In genomic region chr10:52742671-52743379, GRCm38 (mm10) we compare ENCODE assay signal across 10 mouse cellular contexts. TPM values are rescaled to one million over a fixed set of nuclear protein-coding genes. Genes with fewer than 3 reads are reported as not detected.
DNase-seq lines count a peak whose midpoint lies in the region; ATAC-seq lines count a peak whose summit lies in the region.
"Had no signal": no experiment of that assay in that cellular context is flagged by ENCODE, and none has a peak within 500 bp of the region (broad histone marks: within the 10 kb centered on the region; RNA-seq: fewer than 3 reads in every experiment).

No protein-coding gene starts in this region.

- H3K4me3 ChIP-seq in forebrain, embryonic 14.5 days (ENCODE audit: low read depth, low read length): no peak overlapping the region
- 0 out of 2 replicates have a peak overlapping the region, but pooled peaks have one; percentile 15 for H3K4me3 ChIP-seq in neural tube, embryonic 14.5 days (ENCODE audit: low read depth, low read length)
- H3K4me3 ChIP-seq: erythroblast, embryonic 14.5 days; megakaryocyte, embryonic 14.5 days had no signal

- H3K9ac ChIP-seq in forebrain, embryonic 14.5 days (ENCODE audit: low read length): no peak overlapping the region
- H3K9ac ChIP-seq in neural tube, embryonic 14.5 days (replicated peaks; ENCODE audit: low read depth, low read length): 0 out of 2 replicates have a peak overlapping the region, but pooled peaks have one; percentile 3

- peak; percentile 12 for DNase-seq in gastrocnemius, postnatal 10 days
- DNase-seq in gastrocnemius, adult 18-20 months (ENCODE audit: low spot score): no peak
- peak; percentile 17 for DNase-seq in cerebellum, adult 11 months
- peak; percentile 96 for DNase-seq in forebrain, embryonic 14.5 days (ENCODE audit: low spot score)
- peak; percentile 15 to 45 for DNase-seq in layer of hippocampus, adult 8-10 months (ENCODE audit: low spot score in 2 of 2)
- DNase-seq in gastrocnemius, adult 8-10 months (ENCODE audit: low spot score in 2 of 2): no peak
- DNase-seq in B cell, adult 2 months: no peak

- H3K4me1 ChIP-seq in forebrain, embryonic 14.5 days (ENCODE audit: control insufficient read depth, insufficient read depth, low read length): peaks cover 16% of the 10 kb centered on the region
- H3K4me1 ChIP-seq in neural tube, embryonic 14.5 days (ENCODE audit: control insufficient read depth, insufficient read depth, low read length): 0 out of 2 replicates have a peak, but pooled peaks cover 3% of the 10 kb centered on the region
- H3K4me1 ChIP-seq: megakaryocyte, embryonic 14.5 days had no signal

- H3K4me2 ChIP-seq in forebrain, embryonic 14.5 days (ENCODE audit: low read length): peak overlapping the region; percentile 35
- H3K4me2 ChIP-seq in neural tube, embryonic 14.5 days (ENCODE audit: low read depth, low read length): peak overlapping the region; percentile 36

- peak; percentile 99 for ATAC-seq in forebrain, embryonic 14.5 days
- peak; percentile 99 for ATAC-seq in neural tube, embryonic 14.5 days (ENCODE audit: low read depth)

- no peaks in the 10 kb centered on the region for H3K9me3 ChIP-seq in forebrain, embryonic 14.5 days (replicated peaks; ENCODE audit: control insufficient read depth, low read length)
- no peaks in the 10 kb centered on the region for H3K9me3 ChIP-seq in neural tube, embryonic 14.5 days (ENCODE audit: control insufficient read depth, low read length)

- H3K36me3 ChIP-seq in forebrain, embryonic 14.5 days (ENCODE audit: control insufficient read depth, insufficient read depth, low read length): no peaks in the 10 kb centered on the region
- H3K36me3 ChIP-seq in neural tube, embryonic 14.5 days (ENCODE audit: control insufficient read depth, insufficient read depth, low read length): no peaks in the 10 kb centered on the region

- H3K27ac ChIP-seq in forebrain, embryonic 14.5 days (ENCODE audit: low read depth, low read length): peak overlapping the region; percentile 45
- H3K27ac ChIP-seq in neural tube, embryonic 14.5 days (ENCODE audit: low read depth, low read length): peak overlapping the region; percentile 55; the same call in 1 of the 2 replicates

- WGBS in forebrain, embryonic 14.5 days: 1% methylated on average over 10 of the region's 10 CpGs
- 3% methylated on average over 10 of the region's 10 CpGs for WGBS in neural tube, embryonic 14.5 days

- no peaks in the 10 kb centered on the region for H3K27me3 ChIP-seq in forebrain, embryonic 14.5 days (replicated peaks; ENCODE audit: control insufficient read depth, insufficient read depth, low read length)
- H3K27me3 ChIP-seq in neural tube, embryonic 14.5 days (ENCODE audit: control insufficient read depth, insufficient read depth, low read length): no peaks in the 10 kb centered on the region
- H3K27me3 ChIP-seq: megakaryocyte, embryonic 14.5 days had no signal

RNA-seq across cellular contexts. Expression of gene Slc35f1, which starts 52.5 kb away (rescaled TPM):
- total RNA-seq in gastrocnemius, postnatal 10 days (2021): 1 to 10 TPM; 2.2 to 3.0 TPM
- under 1 TPM; 0.32 to 0.52 TPM for total RNA-seq in gastrocnemius, adult 18-20 months (2021)
- polyA plus RNA-seq in forebrain, embryonic 14.5 days (2014; fragmentation: Nextera tagmentation; extraction: Ambion mirVana): 18.6 and 24.1 TPM in 2 replicates
- 10 to 100 TPM; 31.8 to 38.6 (median 35.0) TPM for total RNA-seq in layer of hippocampus, adult 8-10 months (2022)
- polyA plus RNA-seq in neural tube, embryonic 14.5 days (2014; fragmentation: Nextera tagmentation; extraction: Ambion mirVana): 28.5 and 33.1 TPM in 2 replicates
- total RNA-seq in gastrocnemius, adult 8-10 months (2022): under 1 TPM; 0.17 to 0.32 (median 0.22) TPM
- polyA plus RNA-seq: erythroblast, embryonic 14.5 days had no signal

Comparison
In these comparisons a context has a peak if more than half of its experiments do, and no peak if none do; other contexts are left out.
1. DNase-seq: peak in gastrocnemius, postnatal 10 days (single experiment), cerebellum, adult 11 months (single experiment), forebrain, embryonic 14.5 days (single experiment) and layer of hippocampus, adult 8-10 months (2 of 2); none in gastrocnemius, adult 18-20 months (single experiment), gastrocnemius, adult 8-10 months (0 of 2) and B cell, adult 2 months (0 of 2).
2. RNA of gene Slc35f1, which starts 52.5 kb away (total RNA-seq): 31.8 to 38.6 TPM in layer of hippocampus, adult 8-10 months; 2.2 to 3.0 TPM in gastrocnemius, postnatal 10 days, 0.32 to 0.52 TPM in gastrocnemius, adult 18-20 months and 0.17 to 0.32 TPM in gastrocnemius, adult 8-10 months; every median in the first group is over 4 times any median in the second.